Mouse (Mus musculus) liver, adult (tissue): ENCODE results near the gene Prrt4.

ENCODE experiments used
- GATA4 ChIP-seq: IDR thresholded peaks from 2 replicates; pipeline ENCODE4 v1.6.1; 2014; ENCODE audit warnings: mild to moderate bottlenecking, low read length; ENCODE audit not compliant: insufficient replicate concordance

Prrt4 gene

GRCm38 (mm10) chr6:29133100-29133499 lies 46.3 kb downstream of the Prrt4 start:
- no peak for TF ChIP-seq GATA4

GRCm38 (mm10) chr6:29126878-29127426 lies 52.4 kb downstream of the Prrt4 start:
- TF ChIP-seq GATA4, result no peak

- no peak for TF ChIP-seq GATA4
Observed at GRCm38 (mm10) chr6:29119990-29120389, 59.4 kb downstream of the Prrt4 start.
